Mouse (Mus musculus) thymus, postnatal 4 days (tissue): Measurements from ENCODE around the gene Rhox1.
"Not testable (repeated sequence)": the region's sequence is repeated elsewhere in the genome, so short reads cannot be mapped to it uniquely, and the experiment has no call there.

ENCODE experiments used
- DNase-seq: peaks from one replicate; pipeline ENCODE4 v3.0.0; 2021

The Rhox1 gene

DNA sequence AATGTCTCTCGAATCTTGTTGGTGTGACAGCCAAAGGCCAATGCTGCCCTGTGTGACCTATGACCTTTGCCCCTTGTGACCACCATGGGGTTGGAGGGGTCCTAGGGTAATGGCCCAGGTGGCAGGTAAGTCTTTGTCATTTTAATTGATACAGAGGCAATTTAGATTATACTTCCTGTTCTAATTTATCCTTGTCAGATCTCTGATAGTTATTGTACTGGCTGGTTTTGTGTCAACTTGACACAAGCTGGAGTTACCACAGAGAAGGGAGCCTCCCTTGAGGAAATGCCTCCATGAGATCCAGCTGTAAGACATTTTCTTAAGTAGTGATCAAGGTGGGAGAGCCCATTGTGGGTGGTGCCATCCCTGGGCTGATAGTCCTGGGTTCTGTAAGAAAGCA lies at the start of gene Rhox1:
Rhox1 (minus strand) TSS at position 101 of the 400 bp plus-strand sequence.
- DNase-seq, result not testable (repeated sequence)

DNA sequence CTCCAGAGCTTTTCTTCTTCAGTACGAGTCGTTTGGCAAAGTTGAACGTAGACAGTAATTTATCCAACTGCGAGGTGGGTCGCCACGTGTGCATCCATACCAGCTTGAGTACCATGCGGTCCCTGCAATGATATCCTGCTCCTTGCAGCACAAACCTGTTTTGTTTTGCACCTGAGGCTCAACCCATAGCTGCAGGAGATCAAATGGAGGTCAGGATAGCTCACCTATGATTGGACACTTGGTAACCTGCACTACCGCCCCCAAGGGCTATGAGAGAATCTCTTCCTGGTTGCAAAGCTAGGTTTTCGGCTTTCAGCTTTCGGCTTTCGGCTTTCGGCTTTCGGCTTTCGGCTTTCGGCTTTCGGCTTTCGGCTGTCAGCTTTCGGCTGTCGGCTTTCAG lies 43.0 kb upstream of the Rhox1 start, which contains the start of gene Rhox4a:
Rhox4a (plus strand) TSS at position 301 of the 400 bp plus-strand sequence.
- not testable (repeated sequence) for DNase-seq

- DNase-seq, result not testable (repeated sequence)
Observed at GRCm38 (mm10) chrX:37249619-37250018, 27.6 kb upstream of the Rhox1 start, which contains the start of gene Rhox3a. Gene Rhox3a (plus strand): TSS chrX:37249919.

DNA sequence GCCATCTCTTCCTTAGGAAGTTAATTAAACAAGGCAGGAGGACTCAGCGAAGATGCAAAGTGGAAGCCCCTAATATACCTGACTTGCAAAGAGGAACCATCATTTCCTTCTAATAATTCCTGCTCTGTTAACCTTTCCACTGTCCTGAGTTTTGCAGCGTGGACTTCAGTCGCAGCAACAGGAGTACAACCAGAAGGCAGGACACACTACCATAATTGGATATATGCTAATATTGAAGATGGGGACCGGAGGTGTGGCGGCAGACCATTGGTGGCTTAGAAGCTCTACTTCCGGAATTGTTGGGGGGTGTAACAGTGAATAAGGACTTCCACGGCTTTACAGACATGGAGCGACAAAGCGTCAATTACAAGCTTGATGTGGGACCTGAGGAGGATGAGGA lies 22.6 kb upstream of the Rhox1 start, which contains the start of gene Rhox2a:
Rhox2a (plus strand) TSS at position 301 of the 400 bp plus-strand sequence.
- not testable (repeated sequence) for DNase-seq

DNA sequence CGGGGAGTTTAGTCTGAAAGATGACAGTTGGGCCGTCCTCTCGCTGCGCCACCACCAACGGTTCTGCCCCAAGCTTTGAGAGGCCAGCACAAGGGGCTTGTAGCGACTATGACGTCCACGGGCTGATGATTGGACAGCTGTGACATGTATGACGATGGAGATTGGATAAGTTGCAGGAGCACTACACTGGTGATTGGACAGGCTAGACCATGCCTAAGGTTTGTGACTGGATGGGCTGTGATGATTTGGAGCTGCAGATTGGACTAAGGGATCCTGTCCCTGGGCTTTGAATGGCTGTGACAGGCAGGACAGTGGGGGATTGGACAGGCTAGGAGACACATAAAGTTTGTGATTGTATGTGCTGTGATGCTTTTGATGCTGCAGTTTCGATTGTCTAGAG lies 11.1 kb downstream of the Rhox1 start, which contains the start of gene Gm9:
Gm9 (minus strand) TSS at position 101 of the 400 bp plus-strand sequence.
- DNase-seq, result no peak

- DNase-seq, result no peak
Observed at GRCm38 (mm10) chrX:37198676-37199075, 23.4 kb downstream of the Rhox1 start.

- DNase-seq, result peak; percentile 17
Observed at GRCm38 (mm10) chrX:37191744-37192379, 30.2 kb downstream of the Rhox1 start.

DNA sequence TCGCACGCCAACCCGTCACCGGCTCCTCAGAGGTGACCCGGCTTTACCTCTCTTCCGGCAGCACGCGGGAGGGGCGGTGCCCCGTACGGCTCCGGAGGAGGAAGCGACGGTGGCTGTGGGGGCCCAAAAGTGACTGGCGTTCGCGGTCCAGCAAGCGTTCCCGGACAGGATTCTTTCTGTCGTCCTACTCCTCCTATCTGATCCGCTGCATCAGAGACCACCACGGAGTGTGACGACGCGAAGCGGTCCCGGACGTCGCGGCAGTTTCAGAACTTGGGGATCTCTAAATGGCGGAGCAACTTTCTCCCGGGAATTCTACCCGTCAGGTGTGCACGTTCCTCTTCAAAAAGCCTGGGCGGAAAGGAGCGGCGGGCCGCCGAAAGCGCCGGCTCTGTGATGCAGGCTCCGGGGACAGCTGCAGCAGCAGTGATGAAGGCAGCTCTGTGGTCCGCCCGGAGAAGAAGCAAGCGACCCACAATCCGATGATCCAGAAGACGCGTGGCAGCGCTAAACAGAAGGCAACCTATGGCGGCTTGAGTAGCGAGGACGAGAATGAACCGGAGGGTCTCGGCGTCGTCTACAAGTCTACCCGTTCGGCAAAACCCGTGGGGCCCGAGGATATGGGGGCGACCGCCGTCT lies 30.8 kb downstream of the Rhox1 start, which contains the start of the genes Ndufa1 and Rnf113a1:
Ndufa1 (minus strand) TSS at position 59 of the 639 bp plus-strand sequence.
Rnf113a1 (plus strand) TSS at position 141 of the 639 bp plus-strand sequence.
- DNase-seq, result peak; percentile 88

GRCm38 (mm10) chrX:37190755-37191104 lies 31.3 kb downstream of the Rhox1 start:
- DNase-seq, result no peak

GRCm38 (mm10) chrX:37184401-37184800 lies 37.7 kb downstream of the Rhox1 start:
- DNase-seq, result not testable (repeated sequence)

- no peak for DNase-seq
Observed at GRCm38 (mm10) chrX:37168742-37169141, 53.3 kb downstream of the Rhox1 start, which contains the start of gene Akap14. Gene Akap14 (minus strand): TSS chrX:37168842.

GRCm38 (mm10) chrX:37167085-37167484 lies 55.0 kb downstream of the Rhox1 start:
- peak; percentile 25 for DNase-seq
